Mouse (Mus musculus) neural tube, embryonic 13.5 days (tissue): ENCODE results near the gene P2rx3. TPM values are rescaled to one million over a fixed set of nuclear protein-coding genes. Genes with fewer than 3 reads are reported as not detected.

Experiments
- ATAC-seq: fragments of 200-750 bp; cut with Nextera tagmentation; 2 replicates; pipeline ENCODE4 v1.8.0; 2017; ENCODE audit warnings: low read depth, mild to moderate bottlenecking, moderate TSS enrichment, moderate library complexity
- H3K27ac ChIP-seq: fragments of 300-500 bp; sonication (generic); replicated peaks from 2 replicates; pipeline ENCODE4 v1.5.1; 2015; ENCODE audit warnings: moderate library complexity, mild to moderate bottlenecking, inconsistent platforms
- H3K27me3 ChIP-seq: fragments of 300-500 bp; sonication (generic); 2 replicates; pipeline ENCODE4 v1.6.1; 2015; ENCODE audit warnings: mild to moderate bottlenecking, inconsistent platforms
- H3K36me3 ChIP-seq: fragments of 300-500 bp; sonication (generic); 2 replicates; pipeline ENCODE4 v1.6.1; 2015; ENCODE audit warnings: mild to moderate bottlenecking, inconsistent platforms
- H3K4me1 ChIP-seq: fragments of 300-500 bp; sonication (generic); replicated peaks from 2 replicates; pipeline ENCODE4 v1.6.1; 2015; ENCODE audit warnings: inconsistent platforms
- H3K4me2 ChIP-seq: fragments of 300-500 bp; sonication (generic); 2 replicates; pipeline ENCODE4 v1.6.1; 2015; ENCODE audit warnings: inconsistent platforms, mild to moderate bottlenecking, moderate library complexity
- H3K4me3 ChIP-seq: fragments of 300-500 bp; sonication (generic); 2 replicates; pipeline ENCODE4 v1.5.1; 2015; ENCODE audit warnings: mild to moderate bottlenecking, inconsistent platforms
- H3K9ac ChIP-seq: fragments of 300-500 bp; sonication (generic); 2 replicates; pipeline ENCODE4 v1.6.1; 2015; ENCODE audit warnings: moderate library complexity, mild to moderate bottlenecking, inconsistent platforms
- H3K9me3 ChIP-seq: fragments of 300-500 bp; sonication (generic); 2 replicates; pipeline ENCODE4 v1.6.1; 2016; ENCODE audit warnings: inconsistent platforms
- WGBS: fragments of 180-500 bp; shearing (Covaris S2); methylation state at CpG from one replicate; pipeline ENCODE4 v1.1.7; 2015; 5-methylcytosine and 5-hydroxymethylcytosine counted together
- polyA plus RNA-seq: library from polyadenylated mRNA; unstranded; fragments of >200 nt; fragmentation: Nextera tagmentation; extraction: Ambion mirVana; gene quantifications from 2 replicates; pipeline ENCODE4 v1.2.1, GENCODE M21; 2015

P2rx3 gene
- polyA plus RNA-seq, 1 experiment from 2014 or later = 76.0 TPM

DNA sequence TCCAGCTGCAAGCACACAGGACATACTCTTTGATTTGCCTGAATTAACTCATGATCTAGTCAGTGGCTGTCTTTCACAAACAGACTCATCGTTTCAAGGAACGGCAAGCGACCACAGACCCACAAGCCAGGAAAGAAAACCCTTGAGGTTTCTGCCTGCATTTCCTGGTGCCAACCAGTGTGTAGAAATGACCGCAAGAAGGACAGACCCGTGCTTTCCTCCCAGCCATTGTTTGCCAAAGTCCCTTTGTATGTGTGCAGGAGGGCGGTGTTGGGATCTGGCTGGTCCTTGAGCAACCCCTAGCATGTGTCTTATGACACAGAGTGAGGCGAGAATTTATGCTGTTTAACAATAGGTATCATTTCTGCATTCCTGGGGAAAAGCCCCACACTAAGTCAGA is 3.1 kb downstream of the P2rx3 start:
- Histone ChIP-seq H3K9me3 (no peaks in the 10 kb centered on the region), H3K27ac (no peak overlapping the region), H3K9ac (peak overlapping the region; percentile 41; the same call in 1 of the 2 replicates), H3K4me1 (peaks cover 19% of the 10 kb centered on the region), H3K27me3 (no peaks in the 10 kb centered on the region), H3K36me3 (peaks cover under 1% of the 10 kb centered on the region; the same call in 1 of the 2 replicates), H3K4me2 (peak overlapping the region; percentile 30), H3K4me3 (peak overlapping the region; percentile 21)
- 84% methylated on average over 7 of the region's 7 CpGs for WGBS
- ATAC-seq = no peak

DNA sequence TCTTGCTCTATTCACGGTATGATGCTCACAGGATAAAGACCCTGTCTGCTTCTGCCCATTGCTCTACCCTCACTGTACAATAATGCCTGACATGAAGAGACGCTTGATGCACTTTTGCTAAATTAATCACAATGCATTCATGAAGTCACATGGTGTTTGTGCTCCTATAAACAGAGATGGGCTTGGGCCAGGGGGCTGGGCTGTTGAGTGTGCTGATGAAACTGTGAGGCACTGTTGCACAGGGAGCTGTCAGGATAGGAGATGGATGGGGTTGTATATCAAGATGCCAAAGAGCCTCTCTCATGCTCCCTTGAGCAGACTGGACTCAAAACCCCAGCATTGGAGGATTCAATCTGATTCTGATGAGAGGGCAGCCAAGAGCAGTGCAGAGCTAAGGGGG is 4.1 kb downstream of the P2rx3 start:
- Histone ChIP-seq H3K9ac (no peak overlapping the region), H3K27me3 (no peaks in the 10 kb centered on the region), H3K9me3 (no peaks in the 10 kb centered on the region), H3K36me3 (no peaks in the 10 kb centered on the region), H3K4me1 (peaks cover 13% of the 10 kb centered on the region), H3K4me3 (peak overlapping the region; percentile 21; the same call in 1 of the 2 replicates), H3K27ac (no peak overlapping the region), H3K4me2 (peak overlapping the region; percentile 30)
- WGBS = 80% methylated on average over 2 of the region's 2 CpGs
- ATAC-seq = no peak

DNA sequence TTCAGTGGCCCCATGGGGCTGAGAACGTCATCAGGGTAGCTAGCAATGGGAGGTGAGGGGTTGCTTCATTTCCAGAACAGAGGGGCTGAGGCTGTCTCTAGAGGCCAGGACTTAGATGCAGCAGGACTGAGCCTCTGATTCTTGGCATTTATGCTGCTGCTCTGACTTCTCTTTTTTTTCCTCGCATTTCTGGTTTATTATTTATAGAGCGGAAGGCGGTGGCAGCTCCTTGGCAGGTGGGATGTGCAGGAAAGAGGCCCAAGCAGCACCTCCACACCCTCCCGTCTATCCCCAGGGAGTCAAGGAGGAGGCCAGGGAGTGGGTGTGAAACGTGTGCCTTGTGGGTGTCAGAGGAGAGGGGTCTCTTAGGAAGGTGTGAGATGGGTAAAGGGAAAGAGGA is 6.3 kb downstream of the P2rx3 start:
- H3K36me3 ChIP-seq = no peaks in the 10 kb centered on the region
- no peak overlapping the region for H3K4me3 ChIP-seq
- no peak overlapping the region for H3K4me2 ChIP-seq
- WGBS = 65% methylated on average over 6 of the region's 6 CpGs
- H3K9ac ChIP-seq = no peak overlapping the region
- H3K4me1 ChIP-seq = peaks cover under 1% of the 10 kb centered on the region; the same call in 1 of the 2 replicates
- no peaks in the 10 kb centered on the region for H3K27me3 ChIP-seq
- H3K27ac ChIP-seq = no peak overlapping the region
- no peaks in the 10 kb centered on the region for H3K9me3 ChIP-seq
- no peak for ATAC-seq

DNA sequence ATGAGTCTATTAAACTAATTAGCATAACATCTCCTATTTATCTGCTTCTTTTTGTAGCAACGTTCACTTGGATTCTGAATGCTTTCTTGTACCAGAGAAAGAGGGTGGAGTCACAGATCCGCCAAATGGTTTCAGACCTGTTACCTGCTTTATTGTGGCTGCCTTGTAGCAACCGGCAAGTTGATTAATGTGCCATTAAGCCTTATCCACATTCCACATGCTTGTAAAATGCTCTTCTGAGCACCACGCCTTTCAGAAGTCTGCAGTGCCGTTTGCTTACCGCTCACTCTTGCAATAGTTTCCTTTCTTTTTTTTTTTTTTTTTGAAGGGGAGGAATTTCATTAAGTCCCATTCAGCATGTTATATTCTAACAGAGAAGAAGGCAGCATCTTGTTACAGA is 7.4 kb downstream of the P2rx3 start:
- no peaks in the 10 kb centered on the region for H3K27me3 ChIP-seq
- no peaks in the 10 kb centered on the region for H3K9me3 ChIP-seq
- 37% methylated on average over 6 of the region's 6 CpGs for WGBS
- no peaks in the 10 kb centered on the region for H3K36me3 ChIP-seq
- H3K4me1 ChIP-seq = no peaks in the 10 kb centered on the region
- H3K4me2 ChIP-seq = no peak overlapping the region
- H3K9ac ChIP-seq = no peak overlapping the region
- ATAC-seq = no peak
- H3K4me3 ChIP-seq = no peak overlapping the region
- no peak overlapping the region for H3K27ac ChIP-seq

DNA sequence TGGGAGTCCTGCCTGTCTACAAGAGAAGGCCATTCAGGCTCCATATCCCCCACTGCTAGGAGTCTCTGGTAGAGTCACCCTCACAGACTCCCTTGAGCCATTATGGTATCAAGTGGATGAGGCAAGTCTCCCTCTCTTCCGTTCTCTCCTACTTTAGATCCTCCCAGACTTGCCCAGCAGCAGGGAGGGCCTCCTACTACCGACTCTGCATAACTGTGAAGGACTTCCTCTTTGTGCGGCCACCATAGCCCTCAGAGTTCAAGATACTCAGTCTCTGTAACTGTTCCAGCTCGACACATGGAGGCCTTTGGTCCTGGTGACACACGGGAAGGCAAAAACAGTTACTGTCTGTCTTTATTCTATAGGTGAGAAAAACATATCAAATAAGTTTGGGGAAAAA is 10.0 kb downstream of the P2rx3 start:
- H3K9me3 ChIP-seq = no peaks in the 10 kb centered on the region
- no peaks in the 10 kb centered on the region for H3K36me3 ChIP-seq
- H3K27ac ChIP-seq = no peak overlapping the region
- H3K9ac ChIP-seq = no peak overlapping the region
- no peak for ATAC-seq
- H3K4me2 ChIP-seq = no peak overlapping the region
- 80% methylated on average over 5 of the region's 5 CpGs for WGBS
- H3K27me3 ChIP-seq = no peaks in the 10 kb centered on the region
- H3K4me1 ChIP-seq = no peaks in the 10 kb centered on the region
- H3K4me3 ChIP-seq = no peak overlapping the region

DNA sequence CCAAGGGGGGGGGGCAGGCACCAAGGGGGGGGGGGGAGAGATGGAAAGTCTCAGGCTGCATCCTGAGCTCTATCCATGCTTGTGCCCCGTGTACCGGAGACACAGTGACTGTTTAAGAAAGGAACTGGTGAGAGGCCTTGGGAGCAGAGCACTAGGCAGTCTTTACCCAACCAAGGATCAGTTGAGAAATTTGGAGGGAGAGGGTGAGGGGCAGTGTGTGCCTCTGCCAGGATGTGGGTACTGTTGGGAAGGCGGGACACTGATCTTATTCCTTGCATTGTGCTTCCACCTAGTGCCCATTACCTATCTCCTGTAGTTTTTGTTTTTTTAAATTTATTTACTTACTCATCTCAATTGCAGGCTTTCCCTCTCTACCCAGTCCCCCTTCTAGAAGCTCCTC is 11.1 kb downstream of the P2rx3 start:
- Histone ChIP-seq H3K9me3 (no peaks in the 10 kb centered on the region), H3K9ac (no peak overlapping the region), H3K27ac (no peak overlapping the region), H3K4me3 (no peak overlapping the region), H3K4me1 (no peaks in the 10 kb centered on the region), H3K27me3 (no peaks in the 10 kb centered on the region), H3K36me3 (no peaks in the 10 kb centered on the region), H3K4me2 (no peak overlapping the region)
- 87% methylated on average over 3 of the region's 3 CpGs for WGBS
- ATAC-seq = no peak

DNA sequence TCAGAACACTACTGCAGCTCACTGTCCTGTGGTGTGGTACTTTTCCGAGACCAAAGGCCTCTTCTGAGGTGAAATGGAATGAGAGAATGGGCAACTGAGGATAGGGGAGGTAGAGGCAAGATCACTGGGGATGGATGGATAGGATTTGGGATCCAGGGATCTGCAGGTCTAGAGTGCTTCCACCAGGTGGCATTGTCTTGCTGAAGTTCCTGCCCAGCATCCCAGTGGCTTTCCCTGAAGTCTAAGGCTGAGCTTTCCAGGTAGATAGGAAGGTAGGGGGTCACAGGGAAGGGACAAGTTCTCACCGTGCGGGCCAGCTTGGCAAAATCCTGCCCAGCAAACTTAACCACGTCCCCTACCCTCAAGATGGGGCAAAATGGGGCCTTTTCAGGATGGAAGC is 15.2 kb downstream of the P2rx3 start:
- H3K36me3 ChIP-seq = no peaks in the 10 kb centered on the region
- no peak overlapping the region for H3K27ac ChIP-seq
- H3K9me3 ChIP-seq = no peaks in the 10 kb centered on the region
- WGBS = 30% methylated on average over 4 of the region's 4 CpGs
- no peaks in the 10 kb centered on the region for H3K4me1 ChIP-seq
- H3K4me2 ChIP-seq = no peak overlapping the region
- H3K27me3 ChIP-seq = no peaks in the 10 kb centered on the region
- H3K9ac ChIP-seq = no peak overlapping the region
- no peak for ATAC-seq
- no peak overlapping the region for H3K4me3 ChIP-seq

DNA sequence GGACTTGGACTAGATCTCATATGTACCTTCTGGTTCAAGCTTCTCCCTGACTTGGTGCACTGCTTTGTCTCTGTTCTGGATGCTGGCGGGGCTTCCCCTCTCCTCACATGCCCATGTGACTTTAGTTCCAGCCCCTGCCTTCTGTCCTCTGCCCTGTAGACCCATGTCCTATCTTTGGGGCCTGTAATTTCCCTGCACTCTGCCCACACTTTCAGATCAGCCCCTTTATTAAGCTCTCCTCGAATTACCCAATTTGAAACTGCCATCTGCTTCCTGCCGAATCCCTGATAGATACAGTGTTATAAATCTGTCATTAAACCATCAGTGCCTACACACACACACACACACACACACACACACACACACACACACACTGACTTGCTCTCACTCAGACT is 22.7 kb downstream of the P2rx3 start:
- no peak overlapping the region for H3K9ac ChIP-seq
- 0 out of 2 replicates have a peak overlapping the region, but pooled peaks have one; percentile 11 for H3K27ac ChIP-seq
- no peak overlapping the region for H3K4me3 ChIP-seq
- 36% methylated on average over 3 of the region's 3 CpGs for WGBS
- ATAC-seq = peak; percentile 47; the same call in 1 of the 2 replicates
- no peaks in the 10 kb centered on the region for H3K9me3 ChIP-seq
- H3K4me2 ChIP-seq = no peak overlapping the region
- H3K27me3 ChIP-seq = no peaks in the 10 kb centered on the region
- H3K36me3 ChIP-seq = no peaks in the 10 kb centered on the region
- H3K4me1 ChIP-seq = peaks cover 17% of the 10 kb centered on the region

DNA sequence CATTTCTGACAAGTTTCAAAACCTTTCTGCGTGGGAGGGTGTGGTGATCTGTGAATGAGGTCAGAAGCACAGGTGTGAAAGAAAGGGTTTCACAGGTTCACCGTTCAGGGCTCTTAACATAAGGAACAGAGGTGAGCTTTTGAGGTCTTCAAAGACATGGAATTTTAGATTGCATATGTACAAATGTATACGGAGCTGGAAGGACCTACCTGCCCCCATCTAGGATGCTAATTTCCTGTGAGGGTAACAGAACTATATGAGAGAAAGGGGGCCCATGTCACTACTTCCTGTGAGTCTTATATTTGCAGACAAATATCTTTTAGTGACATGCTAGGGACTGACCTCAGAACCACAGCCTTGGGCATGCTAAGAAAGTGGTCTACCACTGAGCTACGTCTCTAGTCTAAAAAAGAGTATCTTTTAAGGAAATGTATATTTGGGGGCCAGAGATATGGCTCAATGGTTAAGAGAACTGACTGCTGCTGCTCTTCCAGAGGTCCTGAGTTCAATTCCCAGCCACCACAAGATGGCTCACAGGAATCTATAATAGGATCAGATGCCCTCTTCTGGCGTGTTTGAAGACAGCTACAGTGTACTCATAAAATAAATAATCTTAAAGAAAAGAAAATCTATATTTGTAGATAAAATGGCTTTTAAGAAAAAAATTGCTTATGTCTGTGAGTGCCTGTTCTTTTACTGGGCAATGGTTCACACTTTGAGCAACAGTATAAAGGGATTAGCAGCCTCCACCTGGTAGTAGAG is 23.3 kb downstream of the P2rx3 start:
- Histone ChIP-seq H3K9me3 (no peaks in the 10 kb centered on the region), H3K36me3 (no peaks in the 10 kb centered on the region), H3K27me3 (no peaks in the 10 kb centered on the region), H3K4me1 (peaks cover 17% of the 10 kb centered on the region), H3K9ac (no peak overlapping the region), H3K27ac (0 out of 2 replicates have a peak overlapping the region, but pooled peaks have one; percentile 11), H3K4me2 (no peak overlapping the region), H3K4me3 (no peak overlapping the region)
- 87% methylated on average over 5 of the region's 5 CpGs for WGBS
- no peak for ATAC-seq

DNA sequence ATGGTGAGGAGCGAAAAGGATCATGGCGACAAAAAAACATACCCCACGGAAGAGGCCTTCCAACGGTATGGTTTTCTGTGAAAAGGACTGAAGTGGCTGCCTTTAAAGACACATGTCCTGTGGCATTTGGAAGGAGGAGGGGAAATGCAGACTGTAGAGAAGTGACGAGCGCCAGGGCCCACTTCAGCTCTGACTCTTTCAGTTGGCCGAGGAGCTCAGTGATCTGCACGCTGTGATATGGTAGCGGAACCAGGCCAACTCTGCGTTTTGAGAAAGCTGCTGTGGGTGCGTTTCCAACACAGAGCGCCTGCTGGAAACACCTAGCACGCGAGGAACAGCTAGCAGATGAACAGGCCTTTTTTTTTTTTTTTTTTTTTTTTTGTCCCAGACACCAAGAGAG is 24.6 kb downstream of the P2rx3 start:
- no peaks in the 10 kb centered on the region for H3K9me3 ChIP-seq
- H3K4me2 ChIP-seq = no peak overlapping the region
- no peak overlapping the region for H3K4me3 ChIP-seq
- peaks cover 17% of the 10 kb centered on the region for H3K4me1 ChIP-seq
- H3K27me3 ChIP-seq = no peaks in the 10 kb centered on the region
- H3K36me3 ChIP-seq = no peaks in the 10 kb centered on the region
- H3K9ac ChIP-seq = no peak overlapping the region
- H3K27ac ChIP-seq = no peak overlapping the region
- WGBS = 89% methylated on average over 14 of the region's 14 CpGs
- ATAC-seq = no peak

DNA sequence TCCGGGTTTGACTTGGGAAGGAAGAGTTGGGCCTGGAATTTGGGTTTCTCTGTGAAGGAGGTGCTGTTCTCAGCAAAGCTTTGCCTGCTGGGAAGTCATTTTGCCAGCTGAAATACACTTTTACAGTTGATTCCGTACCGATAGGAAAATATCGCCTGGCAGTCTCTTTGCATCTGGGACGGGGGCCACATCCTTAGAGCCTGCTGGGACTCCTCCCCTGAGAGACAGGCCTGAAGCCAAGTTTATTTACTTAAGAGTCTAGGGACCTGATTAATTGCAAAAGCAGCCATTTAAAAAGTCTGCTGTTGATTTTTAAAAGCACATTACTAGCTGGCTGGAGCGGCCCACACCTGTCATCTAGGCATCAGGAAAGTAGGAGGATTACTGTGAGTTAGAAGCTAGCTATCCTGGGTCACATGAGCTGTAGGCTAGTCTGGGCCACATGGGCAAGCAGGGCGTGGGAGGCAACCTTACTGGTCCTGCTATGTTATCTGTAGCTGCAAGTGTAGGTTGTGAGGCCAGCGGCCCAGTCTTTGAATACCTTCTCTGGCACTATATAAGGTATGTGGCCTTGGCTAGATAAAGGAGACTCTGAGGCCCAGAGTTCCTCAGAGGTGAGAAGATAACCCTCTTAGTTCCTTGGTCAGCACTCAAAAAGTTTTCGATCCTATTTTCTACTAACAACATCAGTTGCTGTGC is 25.2 kb downstream of the P2rx3 start:
- WGBS = 69% methylated on average over 9 of the region's 9 CpGs
- Histone ChIP-seq H3K36me3 (no peaks in the 10 kb centered on the region), H3K4me2 (no peak overlapping the region), H3K27me3 (no peaks in the 10 kb centered on the region), H3K4me3 (no peak overlapping the region), H3K9me3 (no peaks in the 10 kb centered on the region), H3K9ac (no peak overlapping the region), H3K4me1 (peaks cover 17% of the 10 kb centered on the region), H3K27ac (no peak overlapping the region)
- ATAC-seq = no peak

DNA sequence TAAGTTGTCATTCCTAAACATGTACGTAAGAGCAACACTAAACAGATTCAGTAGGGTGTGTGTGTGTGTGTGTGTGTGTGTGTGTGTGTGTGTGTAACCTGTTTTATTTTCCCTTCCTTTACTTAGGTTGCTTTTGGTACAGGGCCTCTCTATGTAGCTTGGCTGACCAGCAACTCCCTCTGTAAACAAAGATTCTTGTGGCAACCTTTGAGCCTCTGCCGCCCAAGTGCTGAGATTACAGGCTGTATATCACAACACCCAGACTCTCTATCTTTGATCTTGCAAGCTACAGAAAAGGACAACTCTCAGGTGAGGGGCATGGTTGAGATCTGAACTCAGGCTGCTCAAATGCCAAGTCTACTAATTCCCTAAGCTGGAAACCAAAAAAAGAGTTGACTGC is 28.1 kb downstream of the P2rx3 start:
- no peak overlapping the region for H3K4me3 ChIP-seq
- WGBS = 79% methylated on average over 2 of the region's 2 CpGs
- no peak overlapping the region for H3K9ac ChIP-seq
- no peak overlapping the region for H3K27ac ChIP-seq
- no peak overlapping the region for H3K4me2 ChIP-seq
- no peaks in the 10 kb centered on the region for H3K36me3 ChIP-seq
- no peaks in the 10 kb centered on the region for H3K27me3 ChIP-seq
- ATAC-seq = no peak
- H3K4me1 ChIP-seq = peaks cover 17% of the 10 kb centered on the region
- H3K9me3 ChIP-seq = no peaks in the 10 kb centered on the region
